Mouse (Mus musculus): ENCODE data around the gene Chrm4.
A peak's percentile ranks its signal among the peaks of the same experiment; 100 is the strongest.

The Chrm4 gene

GRCm38 (mm10) chr2:91964610-91965204 is 37.7 kb downstream of the Chrm4 start:
- DNase-seq, result no peak

GRCm38 (mm10) chr2:91965417-91965816 is 38.4 kb downstream of the Chrm4 start:
- peak; percentile 70 for DNase-seq

- DNase-seq, result no peak
Measured at GRCm38 (mm10) chr2:91966367-91966766, 39.3 kb downstream of the Chrm4 start.

- no peak for DNase-seq
Measured at GRCm38 (mm10) chr2:91967962-91968361, 40.9 kb downstream of the Chrm4 start.

GRCm38 (mm10) chr2:91971231-91972097 is 44.4 kb downstream of the Chrm4 start:
- no peak for DNase-seq

GRCm38 (mm10) chr2:91972121-91972566 is 45.1 kb downstream of the Chrm4 start:
- DNase-seq, result no peak

- no peak for DNase-seq
Measured at GRCm38 (mm10) chr2:91973416-91974135, 46.5 kb downstream of the Chrm4 start.

- DNase-seq, result no peak
Measured at GRCm38 (mm10) chr2:91975581-91976541, 48.8 kb downstream of the Chrm4 start, which contains the start of gene Dgkz. Gene Dgkz (minus strand): TSS chr2:91975864.

GRCm38 (mm10) chr2:91977960-91978359 is 50.9 kb downstream of the Chrm4 start:
- DNase-seq, result no peak

All from liver (tissue).